Comparison of ENCODE assay signal across 37 mouse cellular contexts in the genomic region with DNA sequence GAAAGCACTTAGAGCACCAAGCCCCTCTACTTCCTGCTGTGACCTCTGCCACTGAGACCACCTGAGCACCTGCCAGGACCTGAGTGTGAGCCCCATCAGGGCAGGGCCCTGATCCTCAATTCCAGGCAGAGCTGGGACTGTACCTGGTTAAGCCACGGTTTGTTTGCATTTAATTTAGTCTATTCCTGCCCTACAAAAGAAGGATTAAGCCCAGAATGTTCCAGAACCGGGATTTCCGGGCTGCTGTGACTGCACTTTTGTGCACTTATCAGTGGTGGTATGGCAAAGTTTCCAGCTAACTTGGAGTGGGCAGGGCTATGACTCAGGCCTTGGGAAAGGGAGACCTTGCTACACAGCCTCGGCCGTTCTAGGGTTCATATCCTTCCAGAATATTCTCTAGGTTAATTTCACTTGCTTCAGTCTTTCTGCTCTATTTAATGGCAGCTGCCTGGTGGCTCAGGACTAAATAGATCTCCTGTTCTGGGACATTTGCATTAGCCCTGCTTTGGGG. TPM values are rescaled to one million over a fixed set of nuclear protein-coding genes. Genes with fewer than 3 reads are reported as not detected.
DNase-seq lines count a peak whose midpoint lies in the region; ATAC-seq and TF ChIP-seq lines count a peak whose summit lies in the region.
"Had no signal": no experiment of that assay in that cellular context is flagged by ENCODE, and none has a peak within 500 bp of the region (broad histone marks: within the 10 kb centered on the region; RNA-seq: fewer than 3 reads in every experiment).

No protein-coding gene starts in this region.

- WGBS in stomach, postnatal 0 days = 37% methylated on average over 5 of the region's 5 CpGs
- WGBS in midbrain, embryonic 15.5 days = 68% methylated on average over 5 of the region's 5 CpGs

- H3K27me3 ChIP-seq in stomach, postnatal 0 days (ENCODE audit: control insufficient read depth, insufficient read depth, low read length) = no peaks in the 10 kb centered on the region
- H3K27me3 ChIP-seq in midbrain, embryonic 15.5 days (replicated peaks) = no peaks in the 10 kb centered on the region
- H3K27me3 ChIP-seq: embryonic facial prominence, embryonic 12.5 days; forebrain, embryonic 15.5 days; heart, embryonic 13.5 days; kidney, embryonic 15.5 days; limb, embryonic 13.5 days had no signal

- no peaks in the 10 kb centered on the region for H3K36me3 ChIP-seq in stomach, postnatal 0 days (ENCODE audit: control insufficient read depth, insufficient read depth, low read length)
- H3K36me3 ChIP-seq in midbrain, embryonic 15.5 days (replicated peaks) = no peaks in the 10 kb centered on the region
- H3K36me3 ChIP-seq: embryonic facial prominence, embryonic 12.5 days; forebrain, embryonic 15.5 days; heart, embryonic 13.5 days; kidney, embryonic 15.5 days; limb, embryonic 13.5 days had no signal

- DNase-seq in adrenal gland, adult 2 months = peak; percentile 76
- no peak for DNase-seq in adrenal gland, postnatal 4 days (ENCODE audit: low spot score in 2 of 2)
- DNase-seq in ovary, adult 18-20 months (ENCODE audit: low spot score) = peak; percentile 21
- DNase-seq in ovary, postnatal 14 days (ENCODE audit: low spot score) = no peak
- peak; percentile 23 for DNase-seq in adrenal gland, postnatal 25 days
- DNase-seq in stomach, postnatal 0 days (ENCODE audit: low spot score) = peak; percentile 77
- no peak for DNase-seq in cerebellum, adult 9-10 months
- DNase-seq: cerebellum, adult 8-10 months; embryo, embryonic 11 days; gastrocnemius, adult 2 months; gastrocnemius, postnatal 36 days; heart, adult 2 months; kidney, adult 18-20 months; midbrain, embryonic 14.5 days; right cerebral cortex, postnatal 4 days had no signal

- ATAC-seq in stomach, postnatal 0 days (ENCODE audit: low FRiP score, low TSS enrichment) = peak; percentile 46
- no peak for ATAC-seq in midbrain, embryonic 15.5 days (replicated peaks)
- ATAC-seq: forebrain, embryonic 15.5 days; hindbrain, embryonic 16.5 days had no signal

- H3K9ac ChIP-seq in stomach, postnatal 0 days (ENCODE audit: low read length) = no peak overlapping the region
- no peak overlapping the region for H3K9ac ChIP-seq in midbrain, embryonic 15.5 days
- H3K9ac ChIP-seq: embryonic facial prominence, embryonic 12.5 days; forebrain, embryonic 15.5 days; heart, embryonic 13.5 days; kidney, embryonic 15.5 days; limb, embryonic 13.5 days had no signal

- peak; percentile 69 for TF ChIP-seq EP300 in stomach, postnatal 0 days (optimal IDR thresholded peaks at IDR 0.05)

- H3K4me2 ChIP-seq in stomach, postnatal 0 days (replicated peaks; ENCODE audit: low read depth) = peak overlapping the region; percentile 34; the same call in 1 of the 2 replicates
- no peak overlapping the region for H3K4me2 ChIP-seq in midbrain, embryonic 15.5 days
- H3K4me2 ChIP-seq: embryonic facial prominence, embryonic 12.5 days; forebrain, embryonic 15.5 days; heart, embryonic 13.5 days; kidney, embryonic 15.5 days; limb, embryonic 13.5 days; liver, embryonic 11.5 days had no signal

- peak overlapping the region; percentile 67 for H3K27ac ChIP-seq in stomach, postnatal 0 days (replicated peaks)
- H3K27ac ChIP-seq in midbrain, embryonic 15.5 days = no peak overlapping the region
- H3K27ac ChIP-seq: embryonic facial prominence, embryonic 12.5 days; forebrain, embryonic 15.5 days; gastrocnemius, adult 2 months; heart, adult 2 months; heart, embryonic 13.5 days; kidney, embryonic 15.5 days; left cerebral cortex, adult 2 months; limb, embryonic 13.5 days had no signal

- H3K4me3 ChIP-seq in stomach, postnatal 0 days (ENCODE audit: low read depth, low read length) = no peak overlapping the region
- no peak overlapping the region for H3K4me3 ChIP-seq in midbrain, embryonic 15.5 days
- H3K4me3 ChIP-seq: embryonic facial prominence, embryonic 12.5 days; forebrain, embryonic 15.5 days; gastrocnemius, adult 2 months; heart, adult 2 months; heart, embryonic 13.5 days; kidney, embryonic 15.5 days; left cerebral cortex, adult 2 months; limb, embryonic 13.5 days had no signal

- no peaks in the 10 kb centered on the region for H3K9me3 ChIP-seq in stomach, postnatal 0 days (ENCODE audit: control insufficient read depth, low read length)
- no peaks in the 10 kb centered on the region for H3K9me3 ChIP-seq in midbrain, embryonic 15.5 days
- H3K9me3 ChIP-seq: embryonic facial prominence, embryonic 12.5 days; forebrain, embryonic 15.5 days; heart, embryonic 13.5 days; kidney, embryonic 15.5 days; limb, embryonic 13.5 days had no signal

- no peaks in the 10 kb centered on the region for H3K4me1 ChIP-seq in stomach, postnatal 0 days (replicated peaks; ENCODE audit: control insufficient read depth, insufficient read depth)
- no peaks in the 10 kb centered on the region for H3K4me1 ChIP-seq in midbrain, embryonic 15.5 days
- H3K4me1 ChIP-seq: embryonic facial prominence, embryonic 12.5 days; forebrain, embryonic 15.5 days; kidney, embryonic 15.5 days; limb, embryonic 13.5 days had no signal

- TF ChIP-seq CTCF in stomach, postnatal 0 days (IDR thresholded peaks at IDR 0.05; ENCODE audit: low read depth) = no peak

RNA-seq across cellular contexts. Expression of a gene that starts 3.4 kb away (rescaled TPM):
- under 1 TPM; 0.17 to 0.23 TPM for total RNA-seq in adrenal gland, adult 2 months (2021)
- 0.06 and 0.27 TPM in 2 replicates for polyA plus RNA-seq in adrenal gland, adult 2 months (2012; rRNA removed)
- total RNA-seq in adrenal gland, postnatal 4 days (2021) = under 1 TPM; 0.11 to 0.25 TPM
- not detected in 2 replicates for total RNA-seq in adrenal gland, postnatal 25 days (2021)
- polyA plus RNA-seq in stomach, postnatal 0 days (2015; fragmentation: Nextera tagmentation; extraction: Ambion mirVana) = 10,886 and 11,427 TPM in 2 replicates
- polyA plus RNA-seq in midbrain, embryonic 15.5 days (2015; fragmentation: Nextera tagmentation; extraction: Ambion mirVana) = 0.50 and 0.66 TPM in 2 replicates
- total RNA-seq: gastrocnemius, adult 2 months; gastrocnemius, postnatal 36 days; MEL; neutrophil, adult 5-6 weeks had no signal
- polyA plus RNA-seq: embryonic facial prominence, embryonic 12.5 days; hindbrain, embryonic 11.5 days; intestine, embryonic 14.5 days; limb, embryonic 13.5 days; liver, embryonic 11.5 days; neural tube, embryonic 11.5 days; spleen, adult 2 months had no signal

RNA-seq across cellular contexts. Expression of a gene that starts 29.5 kb away (rescaled TPM):
- under 1 TPM in 1 of 2 experiments, not detected in 1; 0.17 TPM for total RNA-seq in adrenal gland, adult 2 months (2021)
- polyA plus RNA-seq in adrenal gland, adult 2 months (2012; rRNA removed) = 0.40 and 0.54 TPM in 2 replicates
- total RNA-seq in adrenal gland, postnatal 4 days (2021) = not detected
- total RNA-seq in adrenal gland, postnatal 25 days (2021) = not detected in 2 replicates
- polyA plus RNA-seq in stomach, postnatal 0 days (2015; fragmentation: Nextera tagmentation; extraction: Ambion mirVana) = 12.1 and 12.2 TPM in 2 replicates
- 0.13 and 0.41 TPM in 2 replicates for polyA plus RNA-seq in midbrain, embryonic 15.5 days (2015; fragmentation: Nextera tagmentation; extraction: Ambion mirVana)
- total RNA-seq: gastrocnemius, adult 2 months; gastrocnemius, postnatal 36 days; heart, adult 2 months; heart, postnatal 25 days; layer of hippocampus, adult 18-20 months; layer of hippocampus, postnatal 14 days; left cerebral cortex, adult 2 months; left cerebral cortex, postnatal 36 days; MEL; neutrophil, adult 5-6 weeks had no signal
- polyA plus RNA-seq: hindbrain, embryonic 11.5 days; intestine, embryonic 14.5 days; liver, embryonic 11.5 days; liver, embryonic 16.5 days; midbrain, embryonic 14.5 days; neural tube, embryonic 11.5 days had no signal

RNA-seq across cellular contexts. Expression of a gene that starts 31.6 kb away (rescaled TPM):
- total RNA-seq in adrenal gland, adult 2 months (2021) = not detected
- polyA plus RNA-seq in adrenal gland, adult 2 months (2012; rRNA removed) = not detected in 2 replicates
- not detected for total RNA-seq in adrenal gland, postnatal 4 days (2021)
- not detected in 2 replicates for total RNA-seq in adrenal gland, postnatal 25 days (2021)
- not detected in 2 replicates for polyA plus RNA-seq in stomach, postnatal 0 days (2015; fragmentation: Nextera tagmentation; extraction: Ambion mirVana)
- not detected in 2 replicates for polyA plus RNA-seq in midbrain, embryonic 15.5 days (2015; fragmentation: Nextera tagmentation; extraction: Ambion mirVana)
- total RNA-seq: gastrocnemius, adult 2 months; gastrocnemius, postnatal 36 days; heart, adult 2 months; heart, postnatal 25 days; layer of hippocampus, adult 18-20 months; layer of hippocampus, postnatal 14 days; left cerebral cortex, adult 2 months; left cerebral cortex, postnatal 36 days; MEL; neutrophil, adult 5-6 weeks had no signal
- polyA plus RNA-seq: embryonic facial prominence, embryonic 12.5 days; forebrain, embryonic 15.5 days; frontal cortex, adult 2 months; heart, adult 2 months; heart, embryonic 13.5 days; hindbrain, embryonic 11.5 days; hindbrain, embryonic 16.5 days; intestine, embryonic 14.5 days; kidney, embryonic 15.5 days; limb, embryonic 13.5 days; liver, embryonic 11.5 days; liver, embryonic 16.5 days; lung, embryonic 16.5 days; midbrain, embryonic 14.5 days; neural tube, embryonic 11.5 days; spleen, adult 2 months had no signal

RNA-seq across cellular contexts. Expression of a gene that starts 51.4 kb away (rescaled TPM):
- not detected for total RNA-seq in adrenal gland, adult 2 months (2021)
- polyA plus RNA-seq in adrenal gland, adult 2 months (2012; rRNA removed) = not detected in 2 replicates
- total RNA-seq in adrenal gland, postnatal 4 days (2021) = not detected
- not detected in 2 replicates for total RNA-seq in adrenal gland, postnatal 25 days (2021)
- polyA plus RNA-seq in stomach, postnatal 0 days (2015; fragmentation: Nextera tagmentation; extraction: Ambion mirVana) = not detected in 2 replicates
- not detected in 2 replicates for polyA plus RNA-seq in midbrain, embryonic 15.5 days (2015; fragmentation: Nextera tagmentation; extraction: Ambion mirVana)
- total RNA-seq: gastrocnemius, adult 2 months; gastrocnemius, postnatal 36 days; heart, adult 2 months; heart, postnatal 25 days; layer of hippocampus, adult 18-20 months; layer of hippocampus, postnatal 14 days; left cerebral cortex, adult 2 months; left cerebral cortex, postnatal 36 days; MEL; neutrophil, adult 5-6 weeks had no signal
- polyA plus RNA-seq: embryonic facial prominence, embryonic 12.5 days; forebrain, embryonic 15.5 days; frontal cortex, adult 2 months; heart, embryonic 13.5 days; hindbrain, embryonic 11.5 days; hindbrain, embryonic 16.5 days; intestine, embryonic 14.5 days; kidney, embryonic 15.5 days; limb, embryonic 13.5 days; liver, embryonic 11.5 days; liver, embryonic 16.5 days; midbrain, embryonic 14.5 days; neural tube, embryonic 11.5 days; spleen, adult 2 months had no signal

Comparison
In these comparisons a context has a peak if more than half of its experiments do, and no peak if none do; other contexts are left out.
1. DNase-seq: peak in adrenal gland, adult 2 months (single experiment), ovary, adult 18-20 months (single experiment), adrenal gland, postnatal 25 days (single experiment) and stomach, postnatal 0 days (single experiment); none in adrenal gland, postnatal 4 days (0 of 2), ovary, postnatal 14 days (single experiment) and cerebellum, adult 9-10 months (single experiment).